Mouse (Mus musculus) erythroblast, embryonic 14.5 days (primary cell): ENCODE data around the gene Slc12a6.

Source experiments
- GATA1 ChIP-seq: IDR thresholded peaks from 2 replicates; pipeline ENCODE4 v1.6.1; 2012; ENCODE audit warnings: low read length, inconsistent platforms, mixed read lengths
- TAL1 ChIP-seq: IDR thresholded peaks from 3 replicates; pipeline ENCODE4 v1.6.1; 2012; ENCODE audit warnings: low read length, inconsistent platforms, mixed read lengths

DNA sequence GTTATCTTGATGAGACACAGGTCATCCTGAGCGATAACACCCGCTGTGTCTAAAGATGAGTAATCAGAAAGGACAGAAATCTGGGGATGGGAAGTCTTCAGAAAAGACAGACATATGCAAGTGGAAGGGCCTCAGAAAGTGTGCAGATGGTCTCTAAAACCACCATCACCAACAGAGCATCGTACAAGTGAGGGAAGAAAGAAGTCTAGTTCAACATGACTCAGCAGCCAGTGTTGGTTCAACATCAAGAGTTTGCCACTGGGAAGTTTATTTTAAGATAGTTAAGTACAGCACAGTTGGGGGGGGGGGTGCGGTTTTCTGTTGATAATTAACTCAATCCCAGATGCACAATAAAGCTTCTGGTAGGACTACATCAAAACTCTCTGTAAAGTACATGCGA is 44.7 kb upstream of the Slc12a6 start:
- no peak for TF ChIP-seq GATA1
- no peak for TF ChIP-seq TAL1
